Mouse (Mus musculus): Measurements from ENCODE around the gene Islr. TPM values are rescaled to one million over a fixed set of nuclear protein-coding genes. Genes with fewer than 3 reads are reported as not detected.

The Islr gene
- polyA plus RNA-seq, 1 experiment from 2014 or later, result 36.1 TPM

GRCm38 (mm10) chr9:58242696-58243095 is 38.6 kb upstream of the Islr start:
- Histone ChIP-seq H3K4me2 (no peak overlapping the region), H3K4me1 (peaks cover 23% of the 10 kb centered on the region), H3K27ac (no peak overlapping the region), H3K9me3 (no peaks in the 10 kb centered on the region), H3K4me3 (no peak overlapping the region), H3K27me3 (replicated peaks) (no peaks in the 10 kb centered on the region), H3K9ac (no peak overlapping the region), H3K36me3 (replicated peaks) (no peaks in the 10 kb centered on the region)
- 90% methylated on average over 5 of the region's 5 CpGs for whole genome bisulfite sequencing
- no peak for ATAC-seq (replicated peaks)

- Histone ChIP-seq H3K9ac (no peak overlapping the region), H3K27me3 (replicated peaks) (no peaks in the 10 kb centered on the region), H3K4me3 (no peak overlapping the region), H3K4me1 (peaks cover 19% of the 10 kb centered on the region), H3K4me2 (no peak overlapping the region), H3K9me3 (no peaks in the 10 kb centered on the region), H3K27ac (no peak overlapping the region), H3K36me3 (replicated peaks) (no peaks in the 10 kb centered on the region)
- WGBS, result 46% methylated on average over 9 of the region's 9 CpGs
- ATAC-seq (replicated peaks), result no peak; the same call in 1 of the 2 replicates
Observed at GRCm38 (mm10) chr9:58241780-58242485, 37.8 kb upstream of the Islr start.

- WGBS, result 97% methylated on average over 28 of the region's 28 CpGs
- Histone ChIP-seq H3K27ac (no peak overlapping the region), H3K4me2 (no peak overlapping the region), H3K27me3 (replicated peaks) (no peaks in the 10 kb centered on the region), H3K9me3 (no peaks in the 10 kb centered on the region), H3K9ac (no peak overlapping the region), H3K36me3 (replicated peaks) (no peaks in the 10 kb centered on the region), H3K4me3 (no peak overlapping the region), H3K4me1 (no peaks in the 10 kb centered on the region)
- ATAC-seq (replicated peaks), result no peak
Observed at GRCm38 (mm10) chr9:58234502-58235015, 30.5 kb upstream of the Islr start.

GRCm38 (mm10) chr9:58232374-58232773 is 28.3 kb upstream of the Islr start:
- ATAC-seq (replicated peaks), result no peak
- no peaks in the 10 kb centered on the region for H3K36me3 ChIP-seq (replicated peaks)
- no peak overlapping the region for H3K4me2 ChIP-seq
- no peaks in the 10 kb centered on the region for H3K27me3 ChIP-seq (replicated peaks)
- H3K4me1 ChIP-seq, result no peaks in the 10 kb centered on the region
- no peak overlapping the region for H3K27ac ChIP-seq
- H3K4me3 ChIP-seq, result no peak overlapping the region
- no peaks in the 10 kb centered on the region for H3K9me3 ChIP-seq
- WGBS, result 83% methylated on average over 5 of the region's 5 CpGs
- no peak overlapping the region for H3K9ac ChIP-seq

- H3K9me3 ChIP-seq, result no peaks in the 10 kb centered on the region
- H3K4me3 ChIP-seq, result no peak overlapping the region
- H3K9ac ChIP-seq, result no peak overlapping the region
- H3K27me3 ChIP-seq (replicated peaks), result no peaks in the 10 kb centered on the region
- ATAC-seq (replicated peaks), result no peak
- 81% methylated on average over 6 of the region's 6 CpGs for WGBS
- no peak overlapping the region for H3K4me2 ChIP-seq
- H3K4me1 ChIP-seq, result no peaks in the 10 kb centered on the region
- no peak overlapping the region for H3K27ac ChIP-seq
- no peaks in the 10 kb centered on the region for H3K36me3 ChIP-seq (replicated peaks)
Observed at GRCm38 (mm10) chr9:58231746-58232145, 27.6 kb upstream of the Islr start.

GRCm38 (mm10) chr9:58228777-58229466 is 24.8 kb upstream of the Islr start:
- H3K27me3 ChIP-seq (replicated peaks), result no peaks in the 10 kb centered on the region
- no peak overlapping the region for H3K27ac ChIP-seq
- H3K9ac ChIP-seq, result no peak overlapping the region
- no peaks in the 10 kb centered on the region for H3K36me3 ChIP-seq (replicated peaks)
- no peak overlapping the region for H3K4me3 ChIP-seq
- H3K9me3 ChIP-seq, result no peaks in the 10 kb centered on the region
- 94% methylated on average over 9 of the region's 9 CpGs for whole genome bisulfite sequencing
- no peak for ATAC-seq (replicated peaks)
- H3K4me1 ChIP-seq, result no peaks in the 10 kb centered on the region
- H3K4me2 ChIP-seq, result no peak overlapping the region

GRCm38 (mm10) chr9:58225915-58226913 is 22.1 kb upstream of the Islr start:
- Histone ChIP-seq H3K9me3 (no peaks in the 10 kb centered on the region), H3K9ac (no peak overlapping the region), H3K4me2 (no peak overlapping the region), H3K27ac (no peak overlapping the region), H3K4me1 (no peaks in the 10 kb centered on the region), H3K4me3 (no peak overlapping the region), H3K27me3 (replicated peaks) (no peaks in the 10 kb centered on the region), H3K36me3 (replicated peaks) (no peaks in the 10 kb centered on the region)
- ATAC-seq (replicated peaks), result no peak
- 67% methylated on average over 9 of the region's 9 CpGs for WGBS

- no peaks in the 10 kb centered on the region for H3K36me3 ChIP-seq (replicated peaks)
- H3K27ac ChIP-seq, result no peak overlapping the region
- no peaks in the 10 kb centered on the region for H3K9me3 ChIP-seq
- no peak overlapping the region for H3K4me2 ChIP-seq
- 94% methylated on average over 2 of the region's 2 CpGs for WGBS
- ATAC-seq (replicated peaks), result no peak
- no peaks in the 10 kb centered on the region for H3K4me1 ChIP-seq
- H3K4me3 ChIP-seq, result no peak overlapping the region
- H3K27me3 ChIP-seq (replicated peaks), result no peaks in the 10 kb centered on the region
- no peak overlapping the region for H3K9ac ChIP-seq
Observed at GRCm38 (mm10) chr9:58224356-58224755, 20.2 kb upstream of the Islr start.

- no peak overlapping the region for H3K4me2 ChIP-seq
- H3K4me3 ChIP-seq, result no peak overlapping the region
- H3K9ac ChIP-seq, result no peak overlapping the region
- H3K27me3 ChIP-seq (replicated peaks), result no peaks in the 10 kb centered on the region
- no peaks in the 10 kb centered on the region for H3K36me3 ChIP-seq (replicated peaks)
- no peaks in the 10 kb centered on the region for H3K9me3 ChIP-seq
- no peak for ATAC-seq (replicated peaks)
- H3K27ac ChIP-seq, result no peak overlapping the region
- WGBS, result 73% methylated on average over 24 of the region's 24 CpGs
- H3K4me1 ChIP-seq, result no peaks in the 10 kb centered on the region
Observed at GRCm38 (mm10) chr9:58220218-58220903, 16.3 kb upstream of the Islr start.

GRCm38 (mm10) chr9:58218539-58218938 is 14.4 kb upstream of the Islr start:
- no peaks in the 10 kb centered on the region for H3K9me3 ChIP-seq
- WGBS, result 92% methylated on average over 3 of the region's 3 CpGs

GRCm38 (mm10) chr9:58216402-58216801 is 12.3 kb upstream of the Islr start:
- no peak overlapping the region for H3K27ac ChIP-seq
- WGBS, result 35% methylated on average over 6 of the region's 6 CpGs
- H3K36me3 ChIP-seq (replicated peaks), result no peaks in the 10 kb centered on the region
- no peak overlapping the region for H3K4me3 ChIP-seq
- ATAC-seq (replicated peaks), result peak; percentile 72; the same call in 1 of the 2 replicates
- H3K9ac ChIP-seq, result no peak overlapping the region
- 0 out of 2 replicates have a peak, but pooled peaks cover 9% of the 10 kb centered on the region for H3K4me1 ChIP-seq
- no peaks in the 10 kb centered on the region for H3K9me3 ChIP-seq
- no peaks in the 10 kb centered on the region for H3K27me3 ChIP-seq (replicated peaks)
- no peak overlapping the region for H3K4me2 ChIP-seq

More at GRCm38 (mm10) chr9:58218539-58218938, 14.4 kb upstream of the Islr start:
- no peak for ATAC-seq (replicated peaks)
- Histone ChIP-seq H3K27ac (no peak overlapping the region), H3K4me3 (no peak overlapping the region), H3K4me1 (0 out of 2 replicates have a peak, but pooled peaks cover 7% of the 10 kb centered on the region), H3K4me2 (no peak overlapping the region), H3K36me3 (replicated peaks) (no peaks in the 10 kb centered on the region), H3K27me3 (replicated peaks) (no peaks in the 10 kb centered on the region), H3K9ac (no peak overlapping the region)
